Mouse (Mus musculus) CD4-positive, CD25-positive, alpha-beta regulatory T cell, adult 4 months (primary cell): ENCODE results near the gene BC051019. TPM values are rescaled to one million over a fixed set of nuclear protein-coding genes. Genes with fewer than 3 reads are reported as not detected.

Experiments
- ATAC-seq: one replicate; pipeline ENCODE4 v1.8.0; 2017
- polyA plus RNA-seq, 2 experiments: library from polyadenylated mRNA; unstranded; fragments of 100-300 nt; shearing (Covaris generic); gene quantifications; one replicate each; pipeline ENCODE4 v1.2.1; 2017

BC051019 gene
- under 1 TPM in 1 of 2 experiments, not detected in 1; 0.38 TPM for polyA plus RNA-seq

DNA sequence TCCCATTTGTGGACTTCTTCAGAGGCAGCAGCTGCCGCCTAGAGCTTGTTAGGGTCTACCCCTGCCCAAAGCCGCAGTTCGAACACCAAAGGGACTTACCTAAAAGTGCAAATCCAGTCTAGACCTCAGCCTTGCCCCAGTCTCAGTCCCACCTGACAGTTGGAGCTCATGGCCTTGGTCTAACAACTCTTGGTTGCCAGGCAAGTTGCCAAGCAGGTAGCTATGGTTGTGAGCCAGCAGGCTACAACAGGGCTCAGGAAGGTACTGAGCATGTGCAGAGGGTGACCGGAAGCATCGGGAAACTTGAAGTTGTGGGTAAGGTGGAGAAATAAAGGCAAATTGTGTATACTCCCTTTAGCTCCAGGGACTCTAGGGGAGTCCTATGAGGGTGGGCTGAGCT, at the start of gene BC051019:
Gene BC051019, minus strand, starts transcription at position 154 of the 400 bp plus-strand sequence.
- no peak for ATAC-seq

- no peak for ATAC-seq
Measured at GRCm38 (mm10) chr7:109772251-109772650, 48.6 kb upstream of the BC051019 start.

- no peak for ATAC-seq
Measured at GRCm38 (mm10) chr7:109768699-109769383, 45.2 kb upstream of the BC051019 start.

DNA sequence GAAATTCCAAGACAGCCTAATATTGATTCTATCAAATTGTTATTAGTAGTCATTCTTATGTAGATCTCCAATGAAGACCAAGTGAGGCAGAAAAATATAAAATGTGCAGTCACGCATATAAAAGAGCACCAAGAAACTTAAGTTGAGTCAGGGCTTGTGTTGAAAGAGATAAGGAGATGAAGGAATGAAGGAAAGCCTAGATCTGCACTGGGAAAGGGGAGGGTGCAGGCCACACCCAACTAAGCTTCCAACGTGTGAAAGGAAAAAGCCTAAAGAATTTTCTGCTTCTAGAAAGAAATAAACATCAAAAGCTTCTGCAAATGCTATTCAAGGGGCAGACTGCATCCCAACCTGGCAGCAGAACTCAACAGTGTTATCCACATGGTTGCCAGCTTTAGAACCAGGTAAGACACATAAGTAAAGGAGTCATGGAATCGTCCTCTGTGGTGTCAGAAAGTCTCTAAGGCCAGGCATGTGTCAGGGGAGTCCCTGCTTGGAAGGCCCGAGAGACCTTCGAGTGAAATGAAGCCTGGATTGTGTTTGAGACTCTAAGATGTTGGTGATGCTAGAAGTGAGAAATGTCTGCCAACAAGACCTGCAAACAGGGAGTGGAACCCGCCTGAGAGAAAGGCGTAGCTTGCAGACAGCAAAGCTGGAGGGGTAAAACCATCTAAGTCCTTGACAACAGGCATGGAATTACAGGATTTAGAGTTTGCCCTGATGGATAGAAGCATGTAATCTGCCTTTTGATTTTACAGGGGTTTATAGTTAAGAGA, 44.1 kb upstream of the BC051019 start:
- ATAC-seq = no peak

- no peak for ATAC-seq
Measured at GRCm38 (mm10) chr7:109764009-109764408, 40.4 kb upstream of the BC051019 start.

DNA sequence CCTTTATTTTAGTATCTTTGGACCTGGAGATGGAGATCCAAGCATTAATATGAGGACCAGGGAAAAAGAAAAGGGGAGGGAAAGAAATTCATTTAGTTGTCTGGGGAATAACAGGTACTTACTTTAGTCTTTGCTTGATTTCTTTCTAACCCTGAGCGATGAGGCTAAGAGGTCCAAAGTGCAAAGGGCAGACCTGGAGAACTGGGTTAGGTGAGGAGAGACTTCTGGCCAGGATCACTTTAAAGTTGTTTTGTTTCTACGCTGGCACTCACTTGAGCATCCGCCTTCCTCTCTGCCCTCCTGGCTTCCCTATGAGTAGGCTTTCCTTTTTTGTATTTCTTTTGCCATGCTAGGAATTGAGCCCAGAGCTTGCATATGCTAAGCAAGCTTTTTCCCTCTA, 32.6 kb upstream of the BC051019 start:
- no peak for ATAC-seq

- no peak for ATAC-seq
Measured at GRCm38 (mm10) chr7:109754034-109754433, 30.4 kb upstream of the BC051019 start.

DNA sequence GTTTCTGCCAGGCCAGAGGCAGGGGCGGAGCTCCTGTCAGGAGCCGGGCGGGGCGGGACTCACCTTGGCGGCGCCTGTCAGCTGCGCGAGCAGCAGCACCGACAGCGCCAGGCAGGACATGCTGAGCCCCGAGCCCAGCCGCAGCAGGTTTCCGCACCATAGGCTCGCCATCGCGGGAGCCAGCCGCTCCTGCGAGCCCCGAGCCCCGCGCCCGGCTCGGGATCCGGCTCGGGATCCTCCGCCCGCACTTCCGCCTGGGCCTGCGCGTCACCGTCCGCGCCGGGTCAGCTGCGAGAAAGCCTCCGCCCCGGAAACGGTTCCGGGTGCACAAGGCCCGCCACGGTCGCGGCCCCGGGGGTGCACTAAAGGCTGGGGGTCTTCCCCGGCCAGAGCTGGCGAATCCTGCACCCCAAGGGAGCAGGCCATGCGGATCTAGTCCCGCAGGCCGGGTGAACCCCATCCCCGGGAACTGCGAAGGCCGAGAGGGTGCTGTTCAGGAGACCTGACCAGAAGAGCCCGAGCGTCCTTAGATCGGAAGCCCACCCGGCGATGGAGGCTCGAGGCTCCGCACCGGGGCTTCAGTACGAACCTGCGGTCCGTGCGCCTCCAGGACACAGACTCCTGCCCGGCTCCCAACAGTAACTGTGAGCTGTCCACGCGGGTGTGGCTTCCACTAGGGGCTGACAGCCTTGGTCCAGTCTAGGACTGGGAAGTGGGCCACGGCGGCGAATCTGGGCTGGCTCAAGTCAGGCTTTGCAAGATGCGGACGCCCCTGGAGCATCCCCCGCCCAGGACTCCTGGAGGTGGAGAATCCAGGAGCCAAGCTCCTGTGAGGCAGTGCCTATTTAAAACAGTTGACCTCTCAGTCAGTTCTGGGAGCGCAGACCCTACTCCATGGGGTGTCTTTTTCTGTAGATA, 28.6 kb upstream of the BC051019 start, which contains the start of gene Tmem9b:
Gene Tmem9b, minus strand, starts transcription at position 868 of the 918 bp plus-strand sequence.
- ATAC-seq = peak; percentile 91

DNA sequence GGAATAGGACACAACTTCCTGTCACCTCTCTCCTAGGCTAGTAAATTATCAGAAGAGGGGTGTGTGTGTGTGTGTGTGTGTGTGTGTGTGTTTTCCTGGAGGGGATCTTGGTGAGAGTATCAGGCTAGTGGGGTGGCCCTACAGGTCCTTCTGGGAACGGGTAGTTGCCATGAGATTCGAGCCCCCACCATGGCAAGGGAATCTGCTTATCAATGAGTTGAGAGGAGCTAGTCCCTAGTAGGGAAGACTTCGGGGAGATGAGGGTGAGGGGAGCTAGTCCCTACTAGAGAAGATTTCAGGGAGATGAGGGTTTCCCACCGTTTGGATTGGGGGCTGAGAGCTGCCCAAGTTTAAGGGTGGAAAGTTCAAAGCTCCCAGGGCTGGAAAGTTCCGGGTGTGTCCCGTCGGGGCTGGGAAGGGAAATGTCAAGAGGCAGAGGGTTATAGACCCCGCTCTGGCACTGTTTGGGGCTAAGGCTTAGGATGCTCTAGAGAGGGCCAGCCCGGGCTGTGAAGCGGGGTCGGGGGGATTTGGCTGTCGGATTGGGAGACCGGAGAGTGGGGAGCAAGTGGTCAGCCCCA, 27.9 kb upstream of the BC051019 start:
- ATAC-seq = peak; percentile 44

- no peak for ATAC-seq
Measured at GRCm38 (mm10) chr7:109747747-109748146, 24.1 kb upstream of the BC051019 start.

DNA sequence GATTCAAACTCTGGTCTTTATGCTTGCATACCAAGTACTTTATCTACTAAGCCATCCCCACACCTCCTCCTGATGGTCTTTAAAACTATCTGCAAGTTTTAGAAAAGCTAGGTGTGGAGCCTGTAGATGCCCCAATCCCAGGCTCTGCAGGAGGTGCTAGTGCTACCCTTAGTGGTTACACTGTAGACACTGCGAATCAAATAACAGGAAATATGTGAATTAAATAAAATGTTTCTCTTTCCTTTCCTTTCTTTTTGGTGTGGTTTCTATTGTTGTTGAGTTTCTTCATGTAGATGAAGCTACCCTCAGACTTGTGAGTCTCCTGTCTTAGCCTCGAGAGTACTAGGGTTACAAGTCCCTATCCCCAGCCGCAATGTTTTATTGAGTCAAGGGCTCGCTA, 18.1 kb upstream of the BC051019 start:
- ATAC-seq = peak; percentile 72

- peak; percentile 73 for ATAC-seq
Measured at GRCm38 (mm10) chr7:109741060-109741459, 17.4 kb upstream of the BC051019 start.

- no peak for ATAC-seq
Measured at GRCm38 (mm10) chr7:109739822-109740370, 16.2 kb upstream of the BC051019 start.

GRCm38 (mm10) chr7:109734806-109735205, 11.2 kb upstream of the BC051019 start:
- no peak for ATAC-seq

- ATAC-seq = no peak
Measured at GRCm38 (mm10) chr7:109731626-109732025, 8.0 kb upstream of the BC051019 start, which contains the start of gene Ascl3. Gene Ascl3 (minus strand): TSS chr7:109731726.

GRCm38 (mm10) chr7:109723114-109723513, 536 bp downstream of the BC051019 start:
- ATAC-seq = no peak

DNA sequence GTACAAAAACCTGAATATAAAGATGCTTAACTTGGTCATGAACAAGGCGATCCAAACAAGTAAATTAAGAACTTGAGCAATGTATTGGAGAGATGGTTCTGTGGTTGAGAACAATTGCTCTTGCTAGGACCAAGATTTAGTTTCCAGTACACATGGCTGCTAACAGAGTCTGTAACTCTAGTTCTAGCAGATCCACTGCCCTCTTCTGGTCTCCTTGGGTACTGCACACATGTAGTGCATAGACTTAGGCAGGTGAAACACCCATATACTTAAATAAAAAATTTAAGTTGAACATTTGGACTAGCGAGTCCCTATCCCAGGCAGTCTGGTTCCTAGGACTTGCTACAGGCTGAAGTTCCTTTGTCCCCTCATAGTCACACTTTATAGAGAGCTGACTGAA, 1.0 kb downstream of the BC051019 start:
- no peak for ATAC-seq

- no peak for ATAC-seq
Measured at GRCm38 (mm10) chr7:109719286-109719685, 4.4 kb downstream of the BC051019 start.

DNA sequence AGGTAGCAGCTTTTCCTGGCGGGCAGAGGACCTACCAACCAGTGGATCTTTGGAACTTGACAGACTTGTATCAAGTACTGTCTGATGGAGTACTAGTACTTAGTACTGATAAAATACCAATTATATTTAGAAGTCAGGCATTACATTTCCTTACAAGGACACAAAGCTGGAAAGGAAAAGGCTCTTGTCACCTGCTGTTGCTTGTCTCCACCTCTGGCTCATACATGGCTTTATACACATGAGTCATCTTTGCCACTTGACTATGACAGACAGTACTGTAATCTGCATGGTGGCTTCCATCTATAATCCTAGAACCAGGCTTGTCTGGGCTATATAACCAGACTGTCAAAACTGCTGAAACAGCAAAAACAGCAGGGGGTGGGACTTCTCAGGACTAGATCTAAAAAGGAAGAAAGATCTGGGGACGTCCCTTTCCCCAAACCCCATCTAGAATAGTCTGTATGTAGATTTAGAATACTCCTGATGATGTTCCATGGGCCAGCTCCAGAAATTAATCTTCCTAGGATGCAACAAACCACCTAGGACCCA, 10.1 kb downstream of the BC051019 start:
- ATAC-seq = no peak

DNA sequence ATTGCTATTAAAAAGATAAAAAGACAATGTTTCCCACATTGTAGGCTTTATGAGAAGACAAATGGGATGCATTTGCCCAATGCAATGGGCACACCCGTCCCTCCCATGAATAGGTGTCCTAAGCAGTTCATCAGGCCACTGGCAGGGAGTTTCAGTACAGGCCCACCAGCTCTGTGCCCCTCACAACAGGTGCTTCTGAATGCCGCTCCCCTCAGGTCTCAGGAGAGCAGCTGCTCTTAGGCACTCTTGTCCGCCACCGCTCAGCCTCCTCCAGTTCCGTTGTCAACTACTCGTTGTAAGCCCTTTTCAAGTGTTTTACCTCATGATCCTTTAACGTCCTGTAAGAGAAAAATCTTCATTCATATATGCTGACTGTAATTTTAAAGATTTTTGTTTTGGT, 11.5 kb downstream of the BC051019 start:
- ATAC-seq = no peak

DNA sequence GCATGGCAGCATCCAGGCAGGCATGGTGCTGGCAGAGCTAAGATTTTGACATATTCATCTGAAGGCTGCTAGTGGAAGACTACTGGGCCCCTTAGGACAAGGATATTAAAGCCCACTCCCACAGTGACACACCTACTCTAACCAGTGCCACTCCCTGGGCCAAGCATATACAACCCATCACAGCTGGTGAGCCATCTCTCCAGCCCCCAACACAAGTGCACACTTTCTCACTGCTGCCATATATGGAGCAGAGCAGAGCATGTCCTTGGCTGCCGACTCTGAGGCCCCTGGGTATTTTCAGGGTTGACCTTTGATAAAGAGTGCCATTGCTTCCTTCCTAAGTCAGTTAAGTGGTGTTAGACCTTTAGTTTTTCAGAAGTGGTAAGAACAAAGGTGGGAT, 13.6 kb downstream of the BC051019 start:
- no peak for ATAC-seq

- ATAC-seq = no peak
Measured at GRCm38 (mm10) chr7:109708961-109709382, 14.7 kb downstream of the BC051019 start.
